Mouse (Mus musculus) mouse trophoblast stem cell (cell line): ENCODE measurements at regions not wholly inside any gene's neighbourhood (a gene's known extent, or its start where the extent isn't known, plus 50 kb on each side); places are given as distances from the start of the nearest gene placed in this dataset.

Experiments
- in situ Hi-C, 2 experiments: fragments of 300-500 bp; cut with MseI, MboI; formaldehyde crosslinking; loops; 2 replicates in 1 of 2; 3 replicates in 1 of 2; pipeline ENCODE4 v1.15.1; 2025

DNA sequence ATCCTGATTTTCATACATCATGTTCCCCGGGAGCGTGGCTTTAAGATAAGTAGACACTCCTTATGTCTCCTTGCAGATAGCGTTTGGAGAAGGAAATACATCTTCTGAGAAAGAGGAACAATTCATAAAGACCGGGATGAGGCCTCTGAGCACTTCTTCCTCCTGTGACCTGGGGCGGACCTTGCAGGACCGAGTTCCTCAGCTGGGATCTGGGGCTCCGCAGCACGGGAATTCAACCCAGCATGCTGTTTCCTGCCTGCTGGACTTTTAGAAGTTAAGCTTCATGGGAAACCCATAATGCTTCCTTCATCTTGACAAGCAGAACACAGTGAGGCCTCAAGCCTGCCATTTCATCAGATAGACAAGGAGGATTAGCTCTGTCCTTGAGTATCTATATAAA, 491.4 kb downstream of the Fam19a5 start:
- in situ Hi-C loops: no loop called here

DNA sequence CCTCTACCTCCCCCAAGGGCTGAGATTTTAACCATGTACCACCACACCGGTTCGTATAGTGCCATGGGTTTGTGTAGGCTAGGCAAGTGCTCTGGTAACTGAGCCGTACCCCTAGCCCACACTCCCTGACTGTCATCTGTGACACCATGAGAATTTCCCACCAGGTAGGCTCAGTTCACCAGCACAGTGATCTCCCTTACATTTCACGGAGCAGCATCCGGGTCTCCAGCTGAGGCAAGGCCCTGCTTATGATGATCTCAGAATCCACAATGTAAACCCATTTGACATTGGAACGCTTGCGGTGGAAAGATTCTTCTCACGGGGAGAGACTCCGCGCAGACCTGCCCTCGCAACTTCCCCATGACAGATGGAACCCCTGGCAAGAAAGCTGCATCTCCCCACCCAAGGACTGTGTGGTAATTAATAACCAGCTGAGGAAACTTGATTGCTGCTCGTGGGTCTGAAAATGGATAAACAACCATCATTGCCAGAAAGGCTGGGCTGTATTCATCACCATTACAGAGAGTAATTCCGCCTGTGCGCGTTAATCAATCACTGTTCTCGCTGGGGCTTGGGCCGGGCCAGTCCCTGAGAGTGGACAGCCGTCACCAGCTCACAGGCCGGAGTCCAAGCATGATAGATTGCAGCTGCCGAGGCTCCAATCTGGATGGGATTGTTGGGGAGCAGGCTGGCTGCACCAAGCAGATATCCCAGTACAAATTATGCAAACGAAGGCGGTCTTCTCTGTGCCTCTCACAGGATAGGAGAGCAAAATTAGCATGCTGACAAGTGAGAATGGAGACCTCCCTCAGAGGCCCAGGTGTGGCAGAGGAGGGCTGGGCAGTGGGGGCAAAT, 492.3 kb downstream of the Fam19a5 start:
- in situ Hi-C loops: no loop called here

DNA sequence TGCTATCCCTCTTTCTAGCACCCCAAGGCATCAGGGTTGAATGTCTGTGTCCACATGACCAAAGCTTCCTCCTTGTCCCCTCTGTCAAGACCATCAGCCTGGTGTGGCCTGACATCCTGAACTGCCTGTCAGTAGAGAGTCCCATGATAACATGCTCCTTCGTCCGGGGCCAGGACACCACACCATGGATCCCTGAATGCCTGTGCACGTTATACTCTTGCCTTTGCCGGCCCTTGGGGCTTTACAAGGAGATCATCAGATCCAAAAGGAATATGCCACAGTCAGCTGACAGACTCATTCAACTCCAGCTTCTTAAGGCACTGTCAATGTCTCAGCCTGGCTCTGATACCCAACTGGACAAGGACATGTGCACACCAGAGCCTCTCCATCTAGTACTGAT, 493.5 kb downstream of the Fam19a5 start:
- in situ Hi-C loops: no loop called here

DNA sequence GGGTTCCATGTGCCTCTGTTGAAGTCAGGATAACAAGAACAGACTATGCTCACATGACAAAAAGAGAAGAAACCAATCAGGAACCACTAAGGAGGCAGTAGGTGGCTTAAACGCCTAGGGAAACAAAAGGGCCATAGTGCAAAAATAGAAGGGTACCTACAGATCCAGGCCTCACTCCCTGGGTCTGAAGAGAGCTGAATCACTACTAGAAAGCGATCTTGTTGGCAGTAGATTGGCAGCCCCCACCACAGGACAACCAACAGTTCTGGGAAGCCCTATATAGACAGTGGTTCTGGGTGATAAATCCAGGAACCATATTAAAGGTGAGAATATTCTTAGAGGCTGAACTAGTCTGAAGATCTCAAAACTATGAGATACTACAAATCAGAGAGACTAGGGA, 498.7 kb downstream of the Fam19a5 start:
- in situ Hi-C loops: no loop called here

DNA sequence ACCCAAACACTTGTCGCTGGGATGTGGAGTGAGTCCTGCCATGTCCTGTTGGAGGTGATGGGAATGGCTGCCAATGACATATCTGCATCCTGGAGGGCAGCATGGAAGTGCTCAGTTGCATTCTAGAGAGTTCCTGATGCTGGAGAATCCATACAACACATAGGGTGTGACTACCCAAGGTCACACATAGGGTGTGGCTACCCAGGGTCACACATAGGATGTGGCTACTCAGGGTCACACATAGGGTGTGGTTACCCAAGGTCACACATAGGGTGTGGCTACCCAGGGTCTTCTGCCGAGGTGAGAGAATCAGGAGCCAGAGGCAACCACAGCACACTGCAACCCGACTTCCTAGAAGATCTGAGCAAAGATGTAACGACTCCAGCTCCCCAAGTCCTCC, 514.0 kb downstream of the Fam19a5 start:
- in situ Hi-C loops: no loop called here

DNA sequence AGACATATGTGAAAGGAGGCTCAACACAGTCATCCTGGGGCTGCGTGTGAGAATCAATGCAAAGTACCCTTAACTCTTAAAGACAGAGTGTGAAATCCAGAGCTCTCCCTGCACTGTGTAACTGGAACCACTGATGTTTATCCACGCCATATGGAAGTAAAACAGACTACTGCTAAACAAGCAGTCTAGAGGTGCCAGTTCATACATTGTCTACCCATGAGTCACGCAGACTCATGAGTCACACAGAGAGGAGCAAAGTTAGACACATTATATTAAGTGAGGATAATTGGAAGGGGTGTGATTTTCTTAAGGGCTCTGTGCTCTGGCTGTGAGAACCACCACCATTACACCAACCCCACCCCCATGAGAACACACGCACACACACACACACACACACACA, 516.8 kb downstream of the Fam19a5 start:
- in situ Hi-C loops: no loop called here

DNA sequence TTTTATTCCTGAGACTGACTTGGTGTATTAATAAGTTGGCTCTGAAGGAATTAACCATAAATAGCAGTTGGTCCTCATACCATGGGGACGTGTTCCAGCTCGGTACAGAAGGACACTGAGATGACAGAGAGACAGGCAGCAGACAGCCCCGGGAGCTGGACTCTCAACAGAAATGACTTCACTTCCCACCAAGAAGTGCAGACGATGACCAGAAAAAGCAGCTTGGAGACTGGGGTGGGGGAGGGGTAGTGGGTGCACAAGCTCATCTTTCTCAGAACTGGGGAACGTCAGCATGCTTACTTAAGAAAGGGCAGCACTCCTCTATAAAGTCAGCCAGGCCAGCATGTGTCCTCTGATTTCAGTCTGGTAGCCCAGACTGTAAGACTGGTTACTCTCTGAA, 518.9 kb downstream of the Fam19a5 start:
- in situ Hi-C loops: no loop called here

DNA sequence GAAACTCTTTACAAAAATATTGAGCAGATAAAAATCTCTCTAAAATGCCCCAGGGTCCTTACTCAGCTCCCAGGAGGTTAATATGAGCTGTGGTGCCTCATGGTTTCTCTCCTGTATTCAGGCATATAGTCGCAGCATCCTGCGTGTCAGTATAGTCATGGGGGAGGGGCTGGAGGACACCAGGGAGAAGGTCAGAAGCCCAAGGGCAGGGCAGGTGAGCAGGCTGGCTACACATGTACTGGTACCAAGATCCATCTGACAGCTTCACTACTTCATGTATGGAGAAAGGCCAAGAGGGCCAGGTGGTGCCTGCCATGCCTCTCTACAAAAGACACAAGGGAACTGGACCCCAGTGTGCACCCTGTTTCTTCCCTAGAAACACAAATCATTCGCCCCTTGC, 524.4 kb downstream of the Fam19a5 start:
- in situ Hi-C loops: no loop called here

DNA sequence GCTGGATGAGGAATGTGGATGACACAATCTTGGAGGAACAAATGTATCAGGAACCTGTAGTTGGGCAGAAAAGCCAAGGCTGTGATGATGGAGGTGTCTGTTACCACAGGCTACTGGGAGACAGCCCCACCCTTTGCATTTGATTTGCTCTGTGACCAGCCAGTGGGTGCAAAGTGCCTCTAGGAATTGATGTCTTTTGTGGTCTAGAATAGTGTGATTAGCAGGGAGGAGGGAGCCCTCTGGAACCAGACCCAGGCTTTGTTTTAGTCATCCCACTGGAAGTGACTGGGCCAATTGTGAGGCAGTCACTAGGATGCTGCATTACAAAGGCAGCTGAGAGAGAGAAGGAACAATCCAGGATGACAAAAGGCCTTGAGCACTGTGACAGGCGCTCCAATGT, 527.4 kb upstream of the Zdhhc25 start:
- in situ Hi-C loops: no loop called here

DNA sequence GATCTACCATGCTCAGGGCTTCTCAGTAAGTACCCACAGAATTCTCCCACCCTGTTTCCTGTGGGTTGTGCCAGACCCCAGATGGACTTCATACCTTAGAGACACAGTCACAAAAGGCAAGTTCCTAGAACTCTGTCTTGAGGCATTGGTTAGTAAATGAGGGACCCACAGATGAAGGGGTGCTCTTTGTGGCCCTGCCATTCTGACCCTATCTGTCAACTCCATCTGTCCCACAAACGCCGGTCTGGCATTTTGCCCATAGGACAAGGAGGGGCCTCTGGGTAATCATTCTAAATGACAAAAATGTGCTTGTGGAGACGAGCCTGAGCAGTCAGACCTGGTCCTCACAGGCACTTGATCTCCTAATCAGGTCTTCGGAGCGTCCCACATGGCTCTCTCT, 516.2 kb upstream of the Zdhhc25 start:
- in situ Hi-C loops: no loop called here

DNA sequence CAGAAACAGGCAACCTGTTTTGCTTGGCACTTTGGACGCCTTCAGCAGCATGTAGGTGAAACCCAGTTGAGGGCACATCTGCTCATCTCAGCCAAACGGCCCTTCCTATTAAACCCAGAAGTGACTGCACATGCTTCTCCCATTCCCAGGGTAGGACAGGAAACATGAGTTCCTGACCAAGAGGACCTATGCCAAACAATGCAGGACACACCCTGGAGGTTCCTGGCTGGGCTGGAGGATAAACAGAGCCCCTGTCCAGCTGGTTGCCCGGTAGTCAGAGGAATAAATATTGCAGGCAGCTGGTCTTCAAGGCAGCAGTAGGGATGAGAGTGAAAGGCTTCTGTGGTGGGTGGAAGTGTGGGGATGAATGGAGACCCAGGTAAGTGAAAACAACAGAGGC, 514.5 kb upstream of the Zdhhc25 start:
- in situ Hi-C loops: no loop called here

DNA sequence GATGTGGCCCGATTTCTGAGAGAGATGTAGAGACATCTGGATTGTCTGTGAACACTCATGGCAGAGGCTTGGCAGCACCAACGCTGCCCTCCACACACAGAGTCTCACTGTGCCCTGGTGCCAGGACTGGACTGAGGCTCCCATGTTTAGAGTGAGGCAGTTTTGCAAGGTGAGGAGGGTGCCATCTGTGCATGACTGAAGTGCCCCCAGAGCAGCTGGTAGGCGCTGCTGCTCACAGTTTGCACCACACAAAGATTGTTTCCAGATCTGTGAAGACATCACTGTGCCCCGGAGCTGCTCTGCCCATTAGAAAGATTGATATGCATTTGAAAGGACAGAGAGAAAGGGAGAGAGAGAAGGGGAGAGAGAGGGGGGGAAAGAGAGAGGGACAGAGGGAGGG, 510.6 kb upstream of the Zdhhc25 start:
- in situ Hi-C loops: no loop called here

DNA sequence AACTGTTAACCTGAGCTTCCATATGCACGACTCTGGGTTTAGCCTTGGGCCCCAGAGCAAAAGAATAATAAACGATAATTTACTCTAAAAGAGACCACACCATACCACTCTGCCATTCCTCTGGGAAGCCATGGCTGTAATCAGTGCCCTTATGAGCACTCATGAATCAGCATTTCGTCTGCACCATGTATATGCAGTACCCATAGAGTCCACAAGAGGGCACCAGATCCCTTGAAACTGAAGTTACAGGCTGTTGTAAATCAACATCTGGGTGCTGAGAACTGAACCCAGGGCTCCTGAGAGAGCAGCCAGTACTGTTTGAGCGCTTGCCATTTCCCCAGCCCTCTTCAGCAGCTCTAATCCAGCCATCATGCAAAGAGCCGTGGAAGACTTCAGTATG, 508.7 kb upstream of the Zdhhc25 start:
- in situ Hi-C loops: no loop called here

DNA sequence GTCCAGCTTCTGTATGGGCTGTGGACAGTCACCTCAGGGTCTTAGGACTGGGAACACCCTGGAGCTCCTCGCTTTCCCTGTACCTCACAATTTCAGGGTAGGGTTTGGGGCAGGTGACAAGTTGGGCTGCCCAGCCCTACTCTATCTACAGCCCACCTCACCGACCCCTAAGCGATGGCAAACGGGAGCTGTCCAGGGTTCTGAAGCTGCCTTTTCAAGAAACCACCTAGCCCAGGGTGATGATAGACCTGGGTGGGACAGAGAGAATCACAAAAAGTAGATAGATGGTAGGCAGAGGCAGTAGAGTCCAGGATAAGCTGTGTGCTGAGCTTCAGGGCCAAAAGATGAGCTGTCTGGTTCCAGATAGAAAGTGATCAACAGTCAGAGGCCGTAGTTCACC, 479.7 kb upstream of the Zdhhc25 start:
- in situ Hi-C loops: no loop called here

DNA sequence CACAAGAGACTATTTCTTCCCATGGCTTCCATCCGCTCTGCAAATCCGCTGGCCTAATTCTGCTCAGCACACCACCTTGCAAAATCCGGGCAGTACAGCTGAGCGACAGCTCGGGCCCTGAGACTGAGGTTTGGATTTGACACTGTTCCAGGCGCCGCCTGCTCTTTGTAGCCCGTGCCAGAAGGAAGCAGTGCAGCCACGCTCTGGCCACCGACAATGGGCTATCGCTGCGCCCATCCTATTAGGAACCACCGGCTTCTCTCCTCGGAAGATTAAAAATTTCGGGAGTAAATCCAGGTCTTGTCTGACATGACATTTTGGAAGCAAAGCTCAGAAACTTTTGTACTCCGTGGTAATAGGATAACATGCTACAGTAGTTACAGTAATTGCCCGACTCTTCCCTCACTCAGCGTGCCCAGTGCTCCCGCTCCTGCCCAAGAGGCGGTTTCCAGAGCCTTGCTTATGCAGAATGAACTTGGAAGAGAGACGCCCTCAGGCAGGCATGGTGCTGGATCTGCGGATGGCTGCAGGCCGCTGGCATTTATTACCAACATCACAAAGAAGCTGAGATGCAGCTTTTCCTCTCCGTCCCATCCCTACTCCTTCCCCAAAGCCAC, 476.1 kb upstream of the Zdhhc25 start:
- in situ Hi-C loops: no loop called here

DNA sequence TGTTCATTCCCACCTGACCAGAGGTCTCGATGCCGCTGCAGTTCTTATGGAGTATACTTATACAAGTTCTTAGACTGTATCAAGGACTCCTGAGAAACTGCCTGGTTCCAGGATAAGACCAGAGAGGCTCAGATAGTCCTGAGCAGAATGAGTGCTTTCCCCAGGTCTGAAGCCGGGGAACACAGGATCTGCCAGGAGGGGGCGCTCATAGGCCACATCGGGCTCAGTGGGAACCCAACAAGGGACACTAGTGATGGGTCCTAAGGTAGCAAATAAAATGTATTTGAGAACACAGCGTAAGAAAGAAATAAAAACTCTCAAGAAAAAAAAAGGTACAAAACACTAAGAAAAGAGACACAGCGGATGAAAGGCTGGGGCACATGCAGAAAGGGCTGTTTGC, 454.0 kb upstream of the Zdhhc25 start:
- in situ Hi-C loops: no loop called here

DNA sequence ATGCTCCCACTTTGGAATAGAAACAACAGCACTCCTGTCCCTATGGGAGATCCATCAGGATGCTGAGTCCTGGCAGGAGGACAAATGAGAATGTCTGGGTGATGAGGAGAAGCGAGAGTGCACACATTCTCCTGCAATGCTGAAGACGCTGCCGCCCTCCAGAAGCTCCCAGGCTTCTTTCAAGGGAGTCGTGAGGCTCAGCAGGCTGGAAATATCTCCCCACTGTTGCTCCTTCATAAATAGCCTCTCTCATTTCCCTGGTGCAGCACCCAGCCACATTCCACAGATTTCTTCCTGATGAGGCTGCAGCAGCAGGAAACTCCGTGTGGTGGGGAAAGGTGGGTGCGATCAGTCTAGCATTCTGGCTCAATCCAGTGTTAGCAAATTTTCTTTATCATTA, 448.9 kb upstream of the Zdhhc25 start:
- in situ Hi-C loops: no loop called here

DNA sequence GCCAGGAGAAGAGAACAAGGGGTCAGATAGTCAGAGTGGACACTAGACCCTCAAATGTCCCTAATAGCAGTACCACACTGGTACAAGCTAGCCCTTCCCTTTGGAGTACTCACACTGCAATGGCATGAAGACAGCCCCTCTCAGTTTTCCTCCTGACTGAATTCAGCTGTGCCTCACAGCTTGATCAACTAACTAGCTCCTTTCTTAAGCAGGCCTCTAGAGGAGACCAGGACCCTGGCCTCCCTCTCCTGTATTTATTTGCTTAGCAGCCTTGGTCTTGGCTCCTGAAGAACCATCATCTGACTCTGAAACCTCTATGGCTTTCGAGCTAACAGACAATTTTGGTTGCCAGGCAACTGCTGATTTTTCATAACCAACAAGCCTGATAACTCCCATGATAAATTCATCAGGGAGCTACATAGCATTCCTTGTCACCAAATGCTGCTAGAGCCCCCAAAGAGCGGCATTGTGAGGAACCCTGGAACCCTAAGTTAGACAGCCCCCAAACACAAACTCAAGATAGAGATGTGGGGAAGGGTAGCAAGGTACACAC, 440.4 kb upstream of the Zdhhc25 start:
- in situ Hi-C loops: no loop called here

DNA sequence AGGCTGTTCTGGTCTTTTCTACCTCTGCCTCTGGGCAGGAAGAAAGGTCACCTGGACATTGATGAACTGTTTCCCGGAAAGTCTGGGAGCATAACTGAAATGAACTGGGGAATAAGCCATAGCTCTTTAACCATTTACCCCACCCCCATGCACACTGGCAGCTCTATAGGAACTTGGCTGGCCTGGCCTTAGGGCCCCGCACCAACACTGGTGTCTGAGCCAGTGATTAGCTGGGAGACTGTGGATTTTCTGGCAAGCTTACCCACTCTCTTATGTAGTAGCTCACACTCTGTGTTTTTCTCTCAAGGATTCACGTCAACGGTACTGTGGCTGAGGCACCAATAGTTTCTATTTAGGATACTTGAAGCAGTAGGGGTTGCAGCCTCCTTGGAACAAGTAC, 439.8 kb upstream of the Zdhhc25 start:
- in situ Hi-C loops: no loop called here

DNA sequence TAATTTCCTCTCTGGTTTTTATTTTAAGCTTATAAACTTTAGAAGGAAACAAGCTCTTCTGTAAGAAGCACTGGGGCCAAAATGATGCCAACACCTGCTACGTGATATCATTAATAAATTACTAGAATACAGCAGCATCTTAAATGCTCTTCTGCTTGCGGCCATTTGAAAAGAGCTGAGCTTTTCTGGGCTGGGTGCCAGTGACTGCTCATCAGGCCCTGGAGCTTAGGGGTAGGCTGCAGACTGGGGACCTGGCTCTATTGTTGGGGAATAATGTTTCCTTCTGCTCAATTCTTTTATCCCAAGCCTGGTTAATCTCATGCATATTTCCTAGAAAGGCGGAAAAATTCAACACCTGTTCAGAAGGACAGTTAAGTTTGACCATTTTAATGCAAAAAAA, 436.7 kb upstream of the Zdhhc25 start:
- in situ Hi-C loops: no loop called here

DNA sequence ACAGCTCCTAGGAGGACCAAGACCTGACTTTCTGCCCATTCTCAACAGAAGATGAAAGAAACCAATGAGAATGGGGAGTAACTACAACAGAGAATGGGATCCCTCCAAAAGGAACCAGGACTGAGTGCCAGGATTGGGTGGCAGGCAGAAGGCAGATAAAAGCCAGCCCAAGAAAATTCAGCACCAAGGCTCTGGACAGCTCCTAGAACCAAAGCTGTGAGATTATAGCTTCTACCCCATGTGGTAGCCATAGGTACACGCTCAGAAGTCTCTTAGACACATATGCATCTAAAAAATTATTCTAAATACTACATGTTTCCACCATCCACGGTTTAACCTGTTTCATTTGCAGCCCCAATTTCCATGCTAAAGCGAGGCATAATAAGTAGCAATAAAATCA, 425.8 kb upstream of the Zdhhc25 start:
- in situ Hi-C loops: no loop called here

DNA sequence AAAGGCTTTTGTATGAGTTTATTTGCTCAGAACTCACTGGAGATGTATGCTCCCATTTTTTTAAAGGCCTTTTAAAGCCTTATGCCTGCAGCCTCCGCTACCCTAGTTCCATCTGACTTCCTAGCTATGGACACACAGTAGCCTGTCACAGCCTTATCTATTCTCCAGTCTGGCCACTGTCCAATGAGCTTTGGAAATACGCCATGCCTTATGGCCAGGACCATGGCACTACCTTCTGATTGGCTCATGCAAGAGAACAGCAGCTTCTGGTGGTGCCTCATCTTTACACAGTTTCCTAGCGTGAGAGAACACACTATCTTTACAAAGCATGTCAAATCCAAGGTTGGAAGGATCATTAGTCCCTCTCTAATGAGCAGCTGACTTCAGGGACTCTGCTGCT, 424.1 kb upstream of the Zdhhc25 start:
- in situ Hi-C loops: no loop called here

DNA sequence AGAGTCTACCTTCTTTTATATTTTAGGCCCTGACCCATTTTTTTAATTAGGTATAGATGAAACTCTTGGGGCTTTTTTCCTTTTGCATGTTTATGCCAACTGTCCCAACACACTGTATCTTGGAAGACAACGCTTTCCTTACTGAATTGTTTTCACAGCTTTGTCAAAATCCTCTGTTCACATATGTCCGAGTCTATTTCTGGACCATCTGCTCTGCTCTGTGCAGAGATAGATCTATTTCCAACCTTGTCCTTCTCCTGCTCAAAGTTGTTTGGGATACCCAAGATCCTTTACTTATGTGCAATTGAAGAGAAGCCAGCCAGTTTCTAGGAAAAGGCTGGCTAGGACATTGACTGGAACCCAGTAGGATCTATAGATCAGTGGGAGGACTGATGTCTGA, 403.6 kb upstream of the Zdhhc25 start:
- in situ Hi-C loops: no loop called here
